12 mouse cellular contexts compared by ENCODE assay signal in genomic region chr13:99237841-99238216, GRCm38 (mm10). TPM values are rescaled to one million over a fixed set of nuclear protein-coding genes. Genes with fewer than 3 reads are reported as not detected.
DNase-seq lines count a peak whose midpoint lies in the region; ATAC-seq lines count a peak whose summit lies in the region.
"Had no signal": no experiment of that assay in that cellular context is flagged by ENCODE, and none has a peak within 500 bp of the region (broad histone marks: within the 10 kb centered on the region; RNA-seq: fewer than 3 reads in every experiment).

No protein-coding gene starts in this region.

- peak overlapping the region; percentile 95 for H3K27ac ChIP-seq in heart, embryonic 13.5 days (replicated peaks)
- H3K27ac ChIP-seq in lung, embryonic 16.5 days (ENCODE audit: low read length) = peak overlapping the region; percentile 98
- peak overlapping the region; percentile 94 for H3K27ac ChIP-seq in kidney, embryonic 15.5 days
- peak overlapping the region; percentile 91 for H3K27ac ChIP-seq in stomach, embryonic 15.5 days

- no peaks in the 10 kb centered on the region for H3K36me3 ChIP-seq in heart, embryonic 13.5 days
- no peaks in the 10 kb centered on the region for H3K36me3 ChIP-seq in lung, embryonic 16.5 days (ENCODE audit: control insufficient read depth, insufficient read depth, low read length)
- H3K36me3 ChIP-seq in kidney, embryonic 15.5 days = no peaks in the 10 kb centered on the region
- H3K36me3 ChIP-seq in stomach, embryonic 15.5 days = no peaks in the 10 kb centered on the region

- H3K4me3 ChIP-seq in heart, embryonic 13.5 days = no peak overlapping the region
- no peak overlapping the region for H3K4me3 ChIP-seq in lung, embryonic 16.5 days (ENCODE audit: low read length)
- no peak overlapping the region for H3K4me3 ChIP-seq in kidney, embryonic 15.5 days (replicated peaks)
- H3K4me3 ChIP-seq in stomach, embryonic 15.5 days (replicated peaks) = no peak overlapping the region
- H3K4me3 ChIP-seq: megakaryocyte, embryonic 14.5 days had no signal

- WGBS in heart, embryonic 13.5 days = 58% methylated on average over 1 of the region's 1 CpGs
- 17% methylated on average over 1 of the region's 1 CpGs for WGBS in lung, embryonic 16.5 days
- WGBS in kidney, embryonic 15.5 days = 63% methylated on average over 1 of the region's 1 CpGs
- 44% methylated on average over 1 of the region's 1 CpGs for WGBS in stomach, embryonic 15.5 days

- H3K9me3 ChIP-seq in heart, embryonic 13.5 days = no peaks in the 10 kb centered on the region
- no peaks in the 10 kb centered on the region for H3K9me3 ChIP-seq in lung, embryonic 16.5 days (ENCODE audit: control insufficient read depth, low read length)
- H3K9me3 ChIP-seq in kidney, embryonic 15.5 days (replicated peaks) = no peaks in the 10 kb centered on the region
- H3K9me3 ChIP-seq in stomach, embryonic 15.5 days = no peaks in the 10 kb centered on the region

- peaks cover 51% of the 10 kb centered on the region for H3K4me1 ChIP-seq in heart, embryonic 13.5 days
- peaks cover 41% of the 10 kb centered on the region for H3K4me1 ChIP-seq in lung, embryonic 16.5 days (replicated peaks; ENCODE audit: control insufficient read depth, insufficient read depth, low read length)
- H3K4me1 ChIP-seq in kidney, embryonic 15.5 days = peaks cover 58% of the 10 kb centered on the region
- H3K4me1 ChIP-seq in stomach, embryonic 15.5 days = peaks cover 22% of the 10 kb centered on the region

- no peak overlapping the region for H3K4me2 ChIP-seq in heart, embryonic 13.5 days
- H3K4me2 ChIP-seq in lung, embryonic 16.5 days (ENCODE audit: low read depth, low read length) = no peak overlapping the region
- H3K4me2 ChIP-seq in kidney, embryonic 15.5 days = no peak overlapping the region
- H3K4me2 ChIP-seq in stomach, embryonic 15.5 days = no peak overlapping the region

- ATAC-seq in heart, embryonic 13.5 days (ENCODE audit: extremely low read depth, insufficient number of reproducible peaks, low FRiP score, low TSS enrichment) = no peak
- no peak for ATAC-seq in lung, embryonic 16.5 days (ENCODE audit: low read depth)
- no peak; the same call in 1 of the 2 replicates for ATAC-seq in kidney, embryonic 15.5 days (replicated peaks; ENCODE audit: low FRiP score)
- ATAC-seq in stomach, embryonic 15.5 days (ENCODE audit: insufficient read depth, low FRiP score, low read depth) = no peak; the same call in 1 of the 2 replicates
- ATAC-seq: CD4-positive, CD25-positive, alpha-beta regulatory T cell, adult 4 months had no signal

- no peaks in the 10 kb centered on the region for H3K27me3 ChIP-seq in heart, embryonic 13.5 days (replicated peaks)
- H3K27me3 ChIP-seq in lung, embryonic 16.5 days (ENCODE audit: control insufficient read depth, insufficient read depth, low read depth, low read length) = no peaks in the 10 kb centered on the region
- no peaks in the 10 kb centered on the region for H3K27me3 ChIP-seq in kidney, embryonic 15.5 days
- H3K27me3 ChIP-seq in stomach, embryonic 15.5 days (replicated peaks) = no peaks in the 10 kb centered on the region

- no peak overlapping the region for H3K9ac ChIP-seq in heart, embryonic 13.5 days
- H3K9ac ChIP-seq in lung, embryonic 16.5 days (ENCODE audit: low read length) = no peak overlapping the region
- H3K9ac ChIP-seq in kidney, embryonic 15.5 days = no peak overlapping the region
- no peak overlapping the region for H3K9ac ChIP-seq in stomach, embryonic 15.5 days

- DNase-seq in heart, adult 18-20 months = no peak
- DNase-seq in lung, postnatal 25 days (ENCODE audit: low spot score) = no peak
- no peak for DNase-seq in frontal cortex, postnatal 25 days (ENCODE audit: low spot score in 2 of 2)
- no peak for DNase-seq in urinary bladder, postnatal 25 days (ENCODE audit: low spot score)
- DNase-seq: cerebellum, postnatal 14 days; thymus, adult 18-20 months had no signal

RNA-seq across cellular contexts. Expression of gene Zfp366, which starts 53.2 kb away (rescaled TPM):
- polyA plus RNA-seq in heart, embryonic 13.5 days (2015; fragmentation: Nextera tagmentation; extraction: Ambion mirVana) = 0.25 and 0.31 TPM in 2 replicates
- 10 to 100 TPM; 14.1 to 14.9 TPM for total RNA-seq in heart, adult 18-20 months (2021)
- polyA plus RNA-seq in lung, embryonic 16.5 days (2015; fragmentation: Nextera tagmentation; extraction: Ambion mirVana) = 1.1 TPM in 2 replicates
- 0.99 and 1.1 TPM in 2 replicates for polyA plus RNA-seq in kidney, embryonic 15.5 days (2015; fragmentation: Nextera tagmentation; extraction: Ambion mirVana)
- 0.57 and 0.68 TPM in 2 replicates for polyA plus RNA-seq in stomach, embryonic 15.5 days (2015; fragmentation: Nextera tagmentation; extraction: Ambion mirVana)
